Mouse (Mus musculus): ENCODE measurements around the gene Zfp366. TPM values are rescaled to one million over a fixed set of nuclear protein-coding genes. Genes with fewer than 3 reads are reported as not detected.

Gene Zfp366
- polyA plus RNA-seq, 1 experiment = 4.3 TPM

DNA sequence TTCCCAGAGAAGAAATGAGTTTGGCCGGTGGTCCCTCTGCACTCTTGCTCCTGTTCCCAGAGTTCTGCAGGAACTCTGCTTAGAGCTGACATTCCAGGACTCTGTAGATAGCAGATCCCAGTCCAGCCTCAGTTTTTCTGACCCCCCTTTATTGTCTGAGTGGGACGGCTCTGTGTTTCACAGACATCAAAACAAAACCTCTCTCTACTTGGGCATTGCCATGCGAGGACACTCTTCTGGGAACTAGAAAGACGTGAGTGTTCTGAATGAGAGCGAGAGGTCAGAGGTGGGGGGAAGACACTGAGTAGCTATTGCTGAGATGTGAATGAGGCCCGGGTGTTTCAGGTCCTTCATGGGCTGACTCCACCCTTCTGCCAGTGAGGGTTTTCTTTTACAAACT lies 55.1 kb downstream of the Zfp366 start:
- no peak for DNase-seq
- TF ChIP-seq POLR2A (IDR thresholded peaks at IDR 0.05; ENCODE audit: low read depth, low read length) = no peak
- TF ChIP-seq CTCF (conservative IDR thresholded peaks at IDR 0.05; ENCODE audit: insufficient read depth, insufficient read length, low read depth, low read length) = no peak
- Histone ChIP-seq H3K27me3 (replicated peaks; ENCODE audit: control insufficient read depth, insufficient read depth, low read length) (no peaks in the 10 kb centered on the region), H3K4me3 (ENCODE audit: insufficient read depth, low read depth, low read length) (no peak overlapping the region), H3K27ac (ENCODE audit: insufficient read depth, low read depth, low read length) (peak overlapping the region; percentile 83), H3K4me1 (ENCODE audit: control insufficient read depth, insufficient read depth, low read length) (peaks cover 14% of the 10 kb centered on the region), H3K36me3 (ENCODE audit: control insufficient read depth, insufficient read depth, low read length) (no peaks in the 10 kb centered on the region)
- 67% methylated on average over 6 of the region's 6 CpGs for WGBS

DNA sequence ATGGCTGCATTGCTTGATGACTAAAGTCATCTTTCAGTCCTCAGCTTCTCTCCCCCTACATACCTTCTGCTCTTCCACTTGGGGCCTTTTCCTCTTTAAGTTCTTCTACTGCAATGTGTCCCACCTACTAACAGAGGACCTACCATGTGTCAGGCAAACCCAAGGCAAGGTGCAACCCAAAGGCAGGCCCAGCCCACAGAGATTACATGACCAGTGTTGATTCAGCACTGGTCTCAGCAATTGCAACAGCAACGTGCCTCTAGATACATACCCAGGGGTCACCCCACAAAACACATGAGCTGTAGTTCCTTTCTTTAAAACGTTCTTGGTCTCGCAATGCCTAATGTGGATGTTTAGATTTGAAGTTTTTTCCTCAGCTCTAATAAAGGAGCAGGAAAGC lies 57.4 kb downstream of the Zfp366 start:
- no peak overlapping the region for H3K4me3 ChIP-seq (ENCODE audit: insufficient read depth, low read depth, low read length)
- TF ChIP-seq POLR2A (IDR thresholded peaks at IDR 0.05; ENCODE audit: low read depth, low read length) (no peak), CTCF (conservative IDR thresholded peaks at IDR 0.05; ENCODE audit: insufficient read depth, insufficient read length, low read depth, low read length) (no peak)
- 72% methylated on average over 3 of the region's 3 CpGs for WGBS
- H3K27me3 ChIP-seq (replicated peaks; ENCODE audit: control insufficient read depth, insufficient read depth, low read length) = no peaks in the 10 kb centered on the region
- no peaks in the 10 kb centered on the region for H3K36me3 ChIP-seq (ENCODE audit: control insufficient read depth, insufficient read depth, low read length)
- no peak overlapping the region for H3K27ac ChIP-seq (ENCODE audit: insufficient read depth, low read depth, low read length)
- no peak for DNase-seq
- H3K4me1 ChIP-seq (ENCODE audit: control insufficient read depth, insufficient read depth, low read length) = peaks cover 7% of the 10 kb centered on the region

DNA sequence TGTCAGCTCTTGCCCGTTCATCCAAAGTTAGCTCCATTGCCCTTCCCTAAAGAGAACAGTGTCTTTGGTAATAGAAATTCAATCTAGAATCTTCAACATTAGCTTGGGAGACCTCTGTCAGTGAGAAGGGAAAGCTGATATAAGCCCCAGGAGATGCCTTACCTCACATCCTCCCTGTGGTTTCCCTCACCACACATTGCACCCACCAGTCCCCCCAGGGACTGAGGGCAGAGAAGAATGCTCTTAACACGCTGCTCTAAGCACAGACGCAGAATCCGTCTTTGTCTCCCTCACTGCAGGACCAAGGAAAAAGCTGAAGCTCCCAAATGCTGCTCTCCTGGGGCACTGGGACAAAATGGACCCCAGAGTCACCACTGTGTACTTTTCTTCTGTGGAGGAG lies 58.3 kb downstream of the Zfp366 start:
- no peak for TF ChIP-seq CTCF (conservative IDR thresholded peaks at IDR 0.05; ENCODE audit: insufficient read depth, insufficient read length, low read depth, low read length)
- no peak for TF ChIP-seq POLR2A (IDR thresholded peaks at IDR 0.05; ENCODE audit: low read depth, low read length)
- no peak overlapping the region for H3K27ac ChIP-seq (ENCODE audit: insufficient read depth, low read depth, low read length)

DNA sequence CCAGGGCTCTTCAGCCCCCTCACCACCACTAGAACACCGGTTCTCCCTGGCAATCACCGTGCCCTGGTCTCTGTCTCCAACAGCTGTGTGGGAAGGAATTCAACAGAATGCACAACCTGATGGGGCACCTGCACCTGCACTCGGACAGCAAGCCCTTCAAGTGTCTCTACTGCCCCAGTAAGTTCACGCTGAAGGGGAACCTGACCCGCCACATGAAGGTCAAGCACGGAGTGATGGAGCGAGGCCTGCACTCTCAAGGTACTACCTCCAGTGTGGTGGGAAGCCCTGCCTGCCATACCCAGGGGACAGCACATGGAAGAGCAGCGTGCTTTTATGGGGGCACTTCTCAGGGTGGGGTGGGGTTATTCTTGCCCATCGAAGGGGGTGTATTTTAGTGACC lies 59.2 kb downstream of the Zfp366 start:
- Histone ChIP-seq H3K4me3 (ENCODE audit: insufficient read depth, low read depth, low read length) (no peak overlapping the region), H3K4me1 (ENCODE audit: control insufficient read depth, insufficient read depth, low read length) (no peaks in the 10 kb centered on the region; the same call in 1 of the 2 replicates), H3K27me3 (replicated peaks; ENCODE audit: control insufficient read depth, insufficient read depth, low read length) (no peaks in the 10 kb centered on the region), H3K27ac (ENCODE audit: insufficient read depth, low read depth, low read length) (no peak overlapping the region), H3K36me3 (ENCODE audit: control insufficient read depth, insufficient read depth, low read length) (no peaks in the 10 kb centered on the region)
- DNase-seq = no peak
- 88% methylated on average over 9 of the region's 9 CpGs for WGBS
- no peak for TF ChIP-seq CTCF (conservative IDR thresholded peaks at IDR 0.05; ENCODE audit: insufficient read depth, insufficient read length, low read depth, low read length)
- no peak for TF ChIP-seq POLR2A (IDR thresholded peaks at IDR 0.05; ENCODE audit: low read depth, low read length)

More for the DNA sequence above, 58.3 kb downstream of the Zfp366 start:
- H3K36me3 ChIP-seq (ENCODE audit: control insufficient read depth, insufficient read depth, low read length) = no peaks in the 10 kb centered on the region
- H3K4me3 ChIP-seq (ENCODE audit: insufficient read depth, low read depth, low read length) = no peak overlapping the region
- H3K4me1 ChIP-seq (ENCODE audit: control insufficient read depth, insufficient read depth, low read length) = no peaks in the 10 kb centered on the region; the same call in 1 of the 2 replicates
- no peak for DNase-seq
- WGBS = 74% methylated on average over 4 of the region's 4 CpGs
- H3K27me3 ChIP-seq (replicated peaks; ENCODE audit: control insufficient read depth, insufficient read depth, low read length) = no peaks in the 10 kb centered on the region

DNA sequence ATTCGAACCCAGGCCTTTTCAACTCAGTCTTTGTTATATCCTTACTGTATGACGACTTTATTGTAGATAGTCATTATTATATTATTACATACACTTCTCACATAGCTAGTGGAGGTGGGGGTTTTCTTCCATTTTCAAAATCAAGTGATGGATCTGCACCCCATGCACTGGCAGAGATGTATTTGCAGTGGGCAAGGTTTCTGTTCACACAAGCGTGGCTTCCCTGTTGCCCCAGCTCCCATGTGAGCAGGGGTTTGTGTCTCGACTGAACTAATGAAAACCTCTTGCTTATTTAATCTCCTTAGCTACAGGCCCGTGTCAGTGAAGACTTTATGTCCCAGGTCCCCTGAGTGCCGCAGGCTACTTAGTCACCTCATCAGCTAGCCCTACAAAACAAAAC lies 59.8 kb downstream of the Zfp366 start:
- TF ChIP-seq POLR2A (IDR thresholded peaks at IDR 0.05; ENCODE audit: low read depth, low read length) (no peak), CTCF (conservative IDR thresholded peaks at IDR 0.05; ENCODE audit: insufficient read depth, insufficient read length, low read depth, low read length) (no peak)
- no peak overlapping the region for H3K27ac ChIP-seq (ENCODE audit: insufficient read depth, low read depth, low read length)
- 77% methylated on average over 6 of the region's 6 CpGs for WGBS
- no peak for DNase-seq
- H3K27me3 ChIP-seq (replicated peaks; ENCODE audit: control insufficient read depth, insufficient read depth, low read length) = no peaks in the 10 kb centered on the region
- no peak overlapping the region for H3K4me3 ChIP-seq (ENCODE audit: insufficient read depth, low read depth, low read length)
- no peaks in the 10 kb centered on the region for H3K36me3 ChIP-seq (ENCODE audit: control insufficient read depth, insufficient read depth, low read length)
- H3K4me1 ChIP-seq (ENCODE audit: control insufficient read depth, insufficient read depth, low read length) = no peaks in the 10 kb centered on the region; the same call in 1 of the 2 replicates

DNA sequence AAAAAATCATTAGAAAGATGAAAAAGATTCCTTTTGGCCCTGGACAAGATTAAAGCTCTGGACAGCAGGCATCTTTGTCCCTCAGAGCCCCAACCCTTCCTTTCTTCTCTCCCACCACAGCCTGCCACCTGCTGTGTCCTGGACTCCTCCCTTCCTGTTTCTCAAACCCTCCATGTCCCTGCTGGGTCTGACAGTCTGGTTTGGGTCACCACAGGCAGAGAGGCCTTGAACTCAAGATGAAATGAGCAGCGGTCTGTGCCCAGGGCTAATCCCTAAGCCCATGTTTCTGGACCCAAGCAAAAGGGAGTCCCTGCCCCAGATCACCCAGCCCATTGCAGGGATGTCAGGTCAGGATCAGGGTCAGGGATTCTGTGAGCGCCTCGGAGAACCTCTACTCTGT lies 60.3 kb downstream of the Zfp366 start:
- Histone ChIP-seq H3K27me3 (replicated peaks; ENCODE audit: control insufficient read depth, insufficient read depth, low read length) (no peaks in the 10 kb centered on the region), H3K36me3 (ENCODE audit: control insufficient read depth, insufficient read depth, low read length) (no peaks in the 10 kb centered on the region), H3K4me1 (ENCODE audit: control insufficient read depth, insufficient read depth, low read length) (no peaks in the 10 kb centered on the region), H3K27ac (ENCODE audit: insufficient read depth, low read depth, low read length) (no peak overlapping the region), H3K4me3 (ENCODE audit: insufficient read depth, low read depth, low read length) (no peak overlapping the region)
- DNase-seq = no peak
- 66% methylated on average over 3 of the region's 3 CpGs for WGBS
- no peak for TF ChIP-seq POLR2A (IDR thresholded peaks at IDR 0.05; ENCODE audit: low read depth, low read length)
- no peak for TF ChIP-seq CTCF (conservative IDR thresholded peaks at IDR 0.05; ENCODE audit: insufficient read depth, insufficient read length, low read depth, low read length)

DNA sequence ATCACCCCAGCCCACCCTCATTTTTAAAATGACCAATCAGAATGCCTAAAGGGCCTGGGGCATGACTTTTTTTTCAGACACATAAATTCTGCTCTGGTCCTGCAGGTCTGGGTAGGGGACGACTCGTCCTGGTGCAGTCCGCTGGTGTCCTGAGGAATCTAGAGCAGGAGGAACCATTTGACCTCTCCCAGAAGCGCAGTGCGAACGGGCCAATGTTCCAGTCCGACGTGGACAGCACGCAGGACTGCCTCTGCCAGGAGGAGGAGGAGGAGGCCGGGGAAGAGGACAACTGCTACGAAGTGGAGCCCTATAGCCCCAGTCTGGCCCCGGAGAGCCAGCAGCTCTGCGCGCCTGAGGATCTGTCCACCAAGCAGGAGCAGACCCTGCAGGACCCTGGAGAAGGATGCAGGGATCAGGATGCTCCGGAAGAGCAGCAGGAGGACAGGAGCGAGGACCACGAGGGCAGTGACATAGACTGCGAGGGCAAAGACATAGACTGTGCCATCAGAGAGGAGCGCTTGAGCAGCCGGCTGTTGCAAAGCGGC lies 61.4 kb downstream of the Zfp366 start:
- no peak for DNase-seq
- Histone ChIP-seq H3K4me3 (ENCODE audit: insufficient read depth, low read depth, low read length) (no peak overlapping the region), H3K27ac (ENCODE audit: insufficient read depth, low read depth, low read length) (no peak overlapping the region), H3K4me1 (ENCODE audit: control insufficient read depth, insufficient read depth, low read length) (0 out of 2 replicates have a peak, but pooled peaks cover 3% of the 10 kb centered on the region), H3K36me3 (ENCODE audit: control insufficient read depth, insufficient read depth, low read length) (no peaks in the 10 kb centered on the region), H3K27me3 (replicated peaks; ENCODE audit: control insufficient read depth, insufficient read depth, low read length) (no peaks in the 10 kb centered on the region)
- 67% methylated on average over 21 of the region's 21 CpGs for WGBS
- TF ChIP-seq CTCF (conservative IDR thresholded peaks at IDR 0.05; ENCODE audit: insufficient read depth, insufficient read length, low read depth, low read length) = no peak
- TF ChIP-seq POLR2A (IDR thresholded peaks at IDR 0.05; ENCODE audit: low read depth, low read length) = no peak

All from kidney, adult 2 months (tissue).